Mouse (Mus musculus) mouse trophoblast stem cell (cell line): ENCODE data around the gene Plpp2.

ENCODE experiments used
- in situ Hi-C, 2 experiments: fragments of 300-500 bp; cut with MseI, MboI; formaldehyde crosslinking; loops; 2 replicates in 1 of 2; 3 replicates in 1 of 2; pipeline ENCODE4 v1.15.1; 2025

The Plpp2 gene

DNA sequence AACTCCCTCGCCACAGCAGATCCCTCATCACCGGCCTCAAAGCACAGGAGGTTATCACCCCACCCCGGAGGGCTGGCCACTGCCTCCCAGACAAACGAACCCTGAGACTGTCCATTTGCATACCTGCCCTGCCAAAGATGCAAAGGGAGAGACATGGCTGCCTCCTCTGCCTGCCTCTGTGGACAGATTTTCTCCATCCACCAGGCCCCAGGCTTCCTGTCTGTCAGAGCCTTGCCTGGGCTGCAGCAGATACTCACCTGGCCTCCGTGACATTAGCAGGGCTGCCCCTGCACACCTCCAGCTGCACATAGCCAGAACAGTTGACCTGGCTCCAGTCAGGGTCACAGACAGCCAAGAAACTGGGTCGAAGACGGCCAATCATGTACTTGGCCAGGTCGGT, 3.4 kb downstream of the Plpp2 start:
- in situ Hi-C loops: no loop called here

DNA sequence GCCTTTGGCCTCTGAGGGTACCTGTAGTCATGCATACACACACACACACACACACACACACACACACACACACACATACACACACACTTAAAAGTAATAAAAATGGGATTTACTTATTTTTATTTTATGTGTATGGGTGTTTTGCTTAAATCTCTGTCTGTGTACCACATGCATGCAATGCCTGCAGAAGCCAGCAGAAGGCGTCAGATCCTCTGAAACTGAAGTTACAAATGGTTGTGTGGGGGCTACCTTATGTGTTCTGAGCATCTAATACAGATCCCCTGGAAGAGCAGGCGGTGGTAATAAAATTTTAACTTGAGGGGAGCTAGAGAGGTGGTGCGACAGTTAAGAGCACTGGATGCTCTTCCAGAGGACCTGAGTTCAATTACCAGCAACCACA, 5.5 kb downstream of the Plpp2 start:
- in situ Hi-C loops: no loop called here

DNA sequence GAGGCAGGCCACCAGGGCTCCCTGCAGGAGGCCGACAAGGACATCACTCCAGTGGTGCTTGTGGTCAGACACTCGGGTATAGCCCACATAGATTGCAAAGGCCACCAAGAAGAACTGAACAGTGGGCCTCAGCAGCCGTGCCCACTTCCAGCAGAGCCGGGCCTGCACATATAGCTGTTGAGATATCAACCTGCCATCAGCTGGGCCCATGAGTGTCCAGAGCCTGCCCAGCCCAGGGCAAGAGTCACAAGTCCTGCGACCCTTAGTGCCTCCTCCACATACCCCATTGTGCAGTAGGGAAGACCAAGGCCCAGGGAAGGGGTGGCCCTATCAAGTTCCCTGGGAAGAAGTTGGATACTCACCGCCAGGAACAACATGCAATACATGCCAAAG, 6.1 kb downstream of the Plpp2 start:
- in situ Hi-C loops: no loop called here

DNA sequence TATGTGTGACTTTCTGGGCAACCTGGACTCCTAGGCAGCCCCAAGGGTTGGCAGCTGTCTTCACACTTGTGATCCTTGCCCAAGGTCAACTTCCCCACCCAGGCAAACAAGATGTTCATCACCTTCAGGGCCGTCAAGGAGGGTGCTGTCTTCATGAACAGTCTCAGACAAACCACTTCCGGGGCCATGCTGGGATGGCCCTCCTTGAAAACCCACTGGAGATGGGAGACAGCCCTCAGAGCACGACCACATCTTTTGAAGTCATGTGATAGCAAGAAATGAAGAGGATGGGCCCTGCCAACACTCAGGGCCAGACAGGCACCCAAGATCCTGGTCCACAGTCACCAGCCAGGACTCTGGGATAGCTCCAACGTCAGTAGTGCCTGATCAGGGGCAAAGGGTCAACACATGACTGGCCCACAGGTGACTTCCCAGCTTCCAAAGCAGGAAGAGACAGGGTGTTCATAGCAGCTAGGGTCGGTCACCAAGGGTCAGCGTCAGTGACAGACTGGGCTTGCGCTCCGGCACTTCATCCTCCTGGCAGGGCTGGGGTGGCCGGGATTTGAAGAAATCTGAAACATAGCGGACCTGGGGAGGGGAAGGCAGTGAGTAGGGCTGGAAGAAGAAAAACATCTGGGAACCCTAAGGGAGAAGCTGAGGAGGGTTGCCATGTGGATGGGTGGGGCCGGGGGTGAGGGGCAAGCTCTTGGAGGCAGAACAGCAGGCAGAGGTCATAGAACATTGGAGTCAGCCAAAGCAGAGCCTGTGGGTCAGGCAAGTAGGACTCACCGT, 6.7 kb downstream of the Plpp2 start:
- in situ Hi-C loops: no loop called here

DNA sequence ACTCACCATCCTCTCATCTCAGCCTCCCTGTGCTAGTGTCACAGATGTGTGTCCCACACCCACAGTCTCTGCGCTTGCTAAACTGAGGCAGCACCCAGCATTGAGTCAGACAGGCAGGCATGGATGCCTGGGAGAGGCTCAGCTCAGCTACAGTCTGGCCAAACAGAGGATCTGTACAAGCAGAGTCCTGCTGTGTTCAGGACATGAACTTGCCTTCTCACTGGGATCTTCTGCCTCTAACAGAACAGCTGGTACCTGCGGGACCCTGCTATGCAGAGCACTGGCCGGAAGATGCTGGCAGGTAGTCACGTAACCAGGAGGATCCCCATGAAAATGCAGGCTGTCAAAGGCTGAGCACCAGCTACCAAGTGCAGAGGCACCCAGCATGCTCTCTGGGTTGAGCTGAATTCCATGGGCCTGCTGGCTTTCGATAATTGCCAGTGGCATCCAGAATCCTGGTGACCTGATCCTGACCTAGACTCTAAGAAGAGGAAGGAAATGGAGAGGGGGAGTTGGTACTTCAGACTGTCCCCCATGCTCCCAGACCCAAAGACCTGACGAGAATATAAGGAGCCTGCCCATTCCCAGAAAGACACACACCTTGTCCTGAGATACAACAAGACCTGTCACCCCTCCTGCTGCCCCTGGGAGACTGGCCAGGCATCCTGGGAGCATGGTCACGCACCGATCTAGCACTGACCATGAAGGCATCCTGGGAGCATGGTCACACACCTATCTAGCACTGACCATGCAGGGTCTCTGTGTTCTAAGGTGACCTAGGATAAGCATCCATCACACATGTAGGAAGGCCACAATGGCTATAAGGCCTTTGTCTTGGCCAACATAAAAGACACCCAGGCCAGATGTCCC, 7.9 kb downstream of the Plpp2 start:
- in situ Hi-C loops: no loop called here

DNA sequence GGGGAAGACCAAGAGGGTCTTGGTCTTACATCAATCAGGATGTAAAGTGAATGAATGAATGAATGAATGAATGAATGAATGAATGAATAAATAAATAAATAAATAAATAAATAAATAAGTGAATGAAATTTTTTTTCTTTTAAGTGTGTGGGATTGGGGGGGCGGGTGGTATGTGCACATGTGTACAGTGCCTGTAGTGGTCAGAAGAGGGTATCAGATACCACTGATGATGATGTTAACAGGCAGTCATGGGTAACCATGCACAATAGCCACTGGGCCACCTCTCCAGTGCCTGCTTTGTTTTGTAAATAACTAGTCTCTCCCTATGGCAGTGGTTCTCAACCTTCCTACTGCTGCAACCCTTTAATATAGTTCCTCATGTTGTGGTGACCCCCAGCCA, 9.2 kb downstream of the Plpp2 start:
- in situ Hi-C loops: no loop called here

DNA sequence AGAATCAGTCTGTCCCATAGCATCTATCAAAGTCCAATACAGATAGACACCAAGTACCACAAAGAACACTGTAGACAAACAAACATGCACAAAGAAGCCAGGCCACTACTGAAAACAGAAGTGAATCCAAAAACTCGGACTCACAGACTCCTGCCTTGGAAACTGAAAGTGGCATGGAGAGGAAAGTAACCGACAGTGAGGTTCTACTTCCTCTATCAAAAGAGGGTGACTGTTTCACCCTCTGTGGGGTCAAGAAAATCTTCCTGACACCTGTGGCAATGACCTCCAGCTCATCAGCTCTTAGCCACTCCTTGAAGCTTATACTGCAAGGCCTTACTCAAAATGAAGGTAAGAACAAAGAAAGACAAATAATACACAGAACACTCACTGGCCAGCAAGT, 26.9 kb downstream of the Plpp2 start:
- in situ Hi-C loops: no loop called here

DNA sequence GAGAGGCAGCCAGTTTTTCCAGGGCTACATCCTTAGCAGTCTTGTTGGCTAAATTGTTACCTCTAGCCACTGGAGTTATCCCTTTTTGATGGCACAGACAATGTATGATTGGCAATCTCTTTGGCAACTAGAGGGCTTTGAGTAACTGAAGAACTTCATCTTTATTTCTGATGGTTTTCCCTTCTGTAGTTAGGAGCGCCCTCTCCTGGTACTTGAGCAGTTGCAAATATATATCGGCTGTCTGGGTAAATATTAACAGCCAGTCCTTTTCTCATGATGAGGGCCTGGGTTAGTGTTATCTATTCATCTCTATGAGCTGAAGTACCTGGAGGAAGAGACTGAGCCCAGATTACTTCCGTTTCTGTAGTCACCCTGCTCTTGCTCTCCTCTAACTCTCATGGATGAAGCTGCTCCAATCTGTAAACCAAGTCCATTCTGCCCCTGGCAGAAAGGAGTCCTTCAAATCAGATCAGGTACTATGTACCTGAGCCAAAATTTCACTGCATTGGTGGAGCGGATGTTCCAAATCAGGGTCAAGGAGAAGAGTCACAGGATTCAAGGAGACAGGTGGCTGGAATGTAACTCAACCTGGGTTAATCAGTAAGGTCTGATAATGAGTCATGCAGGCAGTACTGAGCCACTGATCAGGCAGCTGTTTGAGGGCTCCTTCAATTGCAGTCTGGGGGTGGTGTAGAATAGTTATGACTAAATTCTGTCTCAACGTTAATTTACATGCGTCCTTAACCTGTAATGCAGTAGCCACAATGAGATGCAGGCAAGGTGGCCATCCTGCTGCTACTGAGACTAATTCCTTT, 30.6 kb downstream of the Plpp2 start:
- in situ Hi-C loops: no loop called here

DNA sequence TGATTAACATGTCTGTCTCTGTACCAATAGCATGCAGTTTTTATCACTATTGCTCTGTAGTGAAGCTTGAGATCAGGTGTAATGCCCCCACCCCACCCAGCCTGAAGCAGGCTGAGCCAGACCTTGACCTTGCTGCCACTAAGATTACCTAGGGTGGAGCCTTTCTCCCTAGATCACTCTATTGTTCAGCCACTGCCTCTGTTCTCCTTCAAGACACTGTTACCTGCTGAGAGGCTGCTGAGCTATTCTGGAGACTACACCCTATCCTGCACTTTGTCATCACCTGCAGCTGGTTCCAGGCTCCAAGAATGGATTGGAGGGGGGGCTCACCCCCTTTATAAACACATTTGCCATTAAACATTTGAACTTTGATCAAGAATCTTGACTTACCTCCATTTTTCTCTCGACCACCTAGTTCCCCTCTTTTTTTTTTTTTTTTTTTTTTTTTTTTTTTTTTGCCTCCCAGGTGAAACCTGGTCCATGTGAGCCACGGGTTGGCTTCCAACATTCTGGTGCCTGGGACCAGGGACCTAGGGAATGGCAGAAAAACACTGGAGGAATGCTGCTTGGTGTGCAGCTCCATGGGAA, 36.8 kb downstream of the Plpp2 start:
- in situ Hi-C loops: no loop called here

DNA sequence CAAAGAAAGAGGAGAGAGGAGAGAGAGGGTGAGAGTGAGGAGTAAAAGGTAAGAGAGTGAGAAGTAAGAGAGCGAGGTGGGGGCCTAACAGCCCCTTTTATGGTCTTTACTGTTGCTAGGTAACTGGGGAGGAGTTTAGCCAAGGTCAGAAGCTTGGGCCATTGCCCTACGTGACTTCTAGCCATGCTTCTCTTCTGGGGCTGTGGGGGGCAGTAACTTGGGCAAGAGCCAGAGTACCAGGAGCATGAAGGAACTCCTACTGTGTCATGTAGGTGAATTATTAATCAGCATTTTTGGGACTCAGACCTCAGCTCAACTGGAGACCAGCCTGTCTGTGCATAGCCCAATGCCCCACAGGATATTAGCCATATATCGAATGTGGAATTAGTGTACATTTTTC, 37.7 kb downstream of the Plpp2 start:
- in situ Hi-C loops: no loop called here
